Mouse (Mus musculus): ENCODE measurements around the gene Sh3bp5. TPM values are rescaled to one million over a fixed set of nuclear protein-coding genes. Genes with fewer than 3 reads are reported as not detected.

Sh3bp5 gene
- total and polyA plus RNA-seq, 3 experiments = 0.19 to 1.0 TPM; not detected in 1

GRCm38 (mm10) chr14:31431789-31432330 is 4.0 kb downstream of the Sh3bp5 start:
- no peak for DNase-seq (ENCODE audit: low read depth, low spot score)
- Histone ChIP-seq H3K27ac (ENCODE audit: control insufficient read depth, low read depth, low read length) (no peak overlapping the region), H3K27me3 (ENCODE audit: control insufficient read depth in 1 of 2, insufficient read depth in 2 of 2, low read length in 2 of 2) (peaks cover 4 to 6% of the 10 kb centered on the region in 2 experiments), H3K79me2 (ENCODE audit: control insufficient read depth, insufficient read depth, low read length, poor library complexity) (no peaks in the 10 kb centered on the region), H3K9me3 (replicated peaks; ENCODE audit: insufficient read depth, low read length) (no peaks in the 10 kb centered on the region), H3K9ac (ENCODE audit: control insufficient read depth, low read depth, low read length, poor library complexity, severe bottlenecking) (no peak overlapping the region), H3K36me3 (ENCODE audit: control insufficient read depth in 1 of 2, insufficient read depth in 2 of 2, low read length in 2 of 2) (peaks cover 0 to 2% of the 10 kb centered on the region in 2 experiments; a peak in 1 of 4 replicates), H3K4me3 (ENCODE audit: control insufficient read depth in 1 of 2, insufficient read depth in 1 of 2, low read depth in 2 of 2, low read length in 2 of 2) (no peak overlapping the region), H3K4me1 (ENCODE audit: control insufficient read depth in 1 of 2, insufficient read depth in 2 of 2, low read length in 2 of 2) (no peaks in the 10 kb centered on the region)
- no peak for TF ChIP-seq ETS1 (IDR thresholded peaks at IDR 0.05; ENCODE audit: low read depth, low read length)

GRCm38 (mm10) chr14:31429004-31429395 is 6.9 kb downstream of the Sh3bp5 start:
- H3K9me3 ChIP-seq (replicated peaks; ENCODE audit: insufficient read depth, low read length) = no peaks in the 10 kb centered on the region
- H3K4me3 ChIP-seq (ENCODE audit: control insufficient read depth in 1 of 2, insufficient read depth in 1 of 2, low read depth in 2 of 2, low read length in 2 of 2) = no peak overlapping the region
- H3K4me1 ChIP-seq (ENCODE audit: control insufficient read depth in 1 of 2, insufficient read depth in 2 of 2, low read length in 2 of 2) = no peaks in the 10 kb centered on the region
- H3K27ac ChIP-seq (ENCODE audit: control insufficient read depth, low read depth, low read length) = no peak overlapping the region
- H3K27me3 ChIP-seq (ENCODE audit: control insufficient read depth in 1 of 2, insufficient read depth in 2 of 2, low read length in 2 of 2) = peaks cover 3 to 4% of the 10 kb centered on the region in 2 experiments
- no peaks in the 10 kb centered on the region for H3K36me3 ChIP-seq (ENCODE audit: control insufficient read depth in 1 of 2, insufficient read depth in 2 of 2, low read length in 2 of 2)
- H3K9ac ChIP-seq (ENCODE audit: control insufficient read depth, low read depth, low read length, poor library complexity, severe bottlenecking) = no peak overlapping the region
- no peak for DNase-seq (ENCODE audit: low read depth, low spot score)
- TF ChIP-seq ZMIZ1 (IDR thresholded peaks at IDR 0.05; ENCODE audit: low read depth, low read length) = no peak
- TF ChIP-seq MEF2A (IDR thresholded peaks at IDR 0.05; ENCODE audit: extremely low read depth, insufficient replicate concordance, low read depth, low read length, poor library complexity, severe bottlenecking) = no peak
- no peak for TF ChIP-seq HCFC1 (IDR thresholded peaks at IDR 0.05; ENCODE audit: low read depth, low read length)
- no peaks in the 10 kb centered on the region for H3K79me2 ChIP-seq (ENCODE audit: control insufficient read depth, insufficient read depth, low read length, poor library complexity)

- DNase-seq (ENCODE audit: low read depth, low spot score) = peak; percentile 65
- no peak overlapping the region for H3K9ac ChIP-seq (ENCODE audit: control insufficient read depth, low read depth, low read length, poor library complexity, severe bottlenecking)
- no peaks in the 10 kb centered on the region for H3K36me3 ChIP-seq (ENCODE audit: control insufficient read depth in 1 of 2, insufficient read depth in 2 of 2, low read length in 2 of 2)
- H3K4me3 ChIP-seq (ENCODE audit: control insufficient read depth in 1 of 2, insufficient read depth in 1 of 2, low read depth in 2 of 2, low read length in 2 of 2) = no peak overlapping the region
- peaks cover 0 to under 1% of the 10 kb centered on the region in 2 experiments; a peak in 2 of 4 replicates for H3K27me3 ChIP-seq (ENCODE audit: control insufficient read depth in 1 of 2, insufficient read depth in 2 of 2, low read length in 2 of 2)
- H3K4me1 ChIP-seq (ENCODE audit: control insufficient read depth in 1 of 2, insufficient read depth in 2 of 2, low read length in 2 of 2) = no peaks in the 10 kb centered on the region
- H3K79me2 ChIP-seq (ENCODE audit: control insufficient read depth, insufficient read depth, low read length, poor library complexity) = no peaks in the 10 kb centered on the region
- H3K9me3 ChIP-seq (replicated peaks; ENCODE audit: insufficient read depth, low read length) = no peaks in the 10 kb centered on the region
- no peak overlapping the region for H3K27ac ChIP-seq (ENCODE audit: control insufficient read depth, low read depth, low read length)
- TF ChIP-seq SMC3 (IDR thresholded peaks at IDR 0.05; ENCODE audit: low read depth, low read length) (no peak), CHD2 (IDR thresholded peaks at IDR 0.05; ENCODE audit: low read length) (no peak), MAX (IDR thresholded peaks at IDR 0.05; ENCODE audit: low read length) (peak; percentile 24; the same call in 1 of the 2 replicates), RCOR1 (IDR thresholded peaks at IDR 0.05; ENCODE audit: low read depth, low read length) (peak; percentile 28; the same call in 1 of the 2 replicates), GABPA (IDR thresholded peaks at IDR 0.05; ENCODE audit: low read depth, low read length) (no peak), BHLHE40 (IDR thresholded peaks at IDR 0.05; ENCODE audit: borderline replicate concordance, low read depth, low read length) (no peak), CHD1 (IDR thresholded peaks at IDR 0.05; ENCODE audit: low read depth, low read length) (no peak), UBTF (IDR thresholded peaks at IDR 0.05; ENCODE audit: borderline replicate concordance, insufficient read depth, low read depth, low read length) (no peak), CTCF (IDR thresholded peaks at IDR 0.05 in 2 of 3, conservative IDR thresholded peaks at IDR 0.05 in 1 of 3; ENCODE audit: control insufficient read depth in 1 of 3, insufficient read depth in 1 of 3, low read depth in 2 of 3, low read length in 3 of 3, poor library complexity in 1 of 3, severe bottlenecking in 1 of 3) (no peak), USF1 (IDR thresholded peaks at IDR 0.05; ENCODE audit: low read depth, low read length) (no peak), MXI1 (IDR thresholded peaks at IDR 0.05; ENCODE audit: low read depth, low read length) (peak; percentile 30; the same call in 1 of the 2 replicates), HCFC1 (IDR thresholded peaks at IDR 0.05; ENCODE audit: low read depth, low read length) (no peak), ZC3H11A (IDR thresholded peaks at IDR 0.05; ENCODE audit: low read depth, low read length) (no peak), ZKSCAN1 (IDR thresholded peaks at IDR 0.05; ENCODE audit: low read depth, low read length) (no peak), TAL1 (IDR thresholded peaks at IDR 0.05; ENCODE audit: low read length) (no peak), SIN3A (IDR thresholded peaks at IDR 0.05; ENCODE audit: low read length) (peak; percentile 21; the same call in 1 of the 2 replicates), RAD21 (IDR thresholded peaks at IDR 0.05; ENCODE audit: low read depth, low read length) (no peak), ELF1 (IDR thresholded peaks at IDR 0.05; ENCODE audit: low read depth, low read length) (no peak), MYB (IDR thresholded peaks at IDR 0.05; ENCODE audit: low read depth, low read length) (no peak), ZMIZ1 (IDR thresholded peaks at IDR 0.05; ENCODE audit: low read depth, low read length) (no peak), USF2 (IDR thresholded peaks at IDR 0.05; ENCODE audit: borderline replicate concordance in 1 of 2, insufficient read depth in 1 of 2, low read depth in 1 of 2, low read length in 2 of 2) (no peak)
These were observed 7.5 kb downstream of the Sh3bp5 start for GRCm38 (mm10) chr14:31428211-31429003.

All from MEL (cell line).